Mouse (Mus musculus) cerebellum, postnatal 36 days (tissue): ENCODE results near the gene H2-K1.
"Not testable (repeated sequence)": the region's sequence is repeated elsewhere in the genome, so short reads cannot be mapped to it uniquely, and the experiment has no call there.

Experiments
- DNase-seq, 2 experiments: peaks; one replicate each; pipeline ENCODE4 v3.0.0; 2021 to 2022; ENCODE audit warnings: mixed read lengths in 2 of 2

The H2-K1 gene

DNA sequence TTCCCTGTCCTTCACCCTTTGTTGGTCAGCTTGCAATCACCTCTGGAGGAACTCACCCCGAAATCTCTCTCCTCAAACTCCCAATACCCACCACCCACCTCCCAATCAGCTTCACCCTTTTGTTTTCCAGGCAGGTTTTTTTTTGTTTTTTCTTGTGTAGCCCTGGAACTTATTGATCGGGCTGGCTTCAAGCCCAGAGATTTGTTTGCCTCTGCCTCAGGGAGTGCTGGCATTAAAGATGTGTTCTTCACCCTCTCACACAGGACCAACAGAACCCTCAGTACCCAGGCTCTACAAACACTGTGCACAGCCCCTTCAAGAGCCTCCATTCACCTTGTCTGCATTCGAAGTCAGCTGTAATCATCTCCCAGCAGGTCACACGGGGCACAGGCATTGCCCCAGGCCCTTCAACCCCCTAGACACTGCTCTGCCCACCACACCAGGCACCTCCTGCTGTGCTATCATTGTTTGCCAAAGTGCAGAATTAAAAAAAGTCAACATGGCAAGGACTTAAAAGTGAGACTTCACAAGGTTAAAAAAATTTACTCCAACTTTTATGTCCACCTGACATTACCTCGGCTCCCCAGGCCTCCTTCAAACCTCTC is 46.1 kb downstream of the H2-K1 start:
- no peak for DNase-seq

DNA sequence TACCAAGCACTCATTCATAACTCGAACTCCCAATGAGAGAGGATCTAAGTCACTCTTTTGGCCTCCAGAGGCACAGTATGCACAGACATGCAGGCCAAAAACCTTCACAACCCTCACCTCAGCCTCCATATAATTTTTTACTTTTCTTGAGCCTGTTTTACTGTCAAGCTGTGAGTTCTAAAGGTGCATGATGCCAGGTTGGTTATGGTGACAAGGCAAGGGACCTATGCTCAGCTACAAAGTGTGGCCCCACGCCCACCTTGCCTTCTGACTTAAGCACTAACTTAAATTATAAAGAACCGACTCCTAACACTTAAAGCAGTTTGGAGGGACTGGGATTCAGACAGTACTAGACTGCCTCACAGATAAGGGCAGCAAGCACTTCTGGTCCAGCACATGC is 46.8 kb downstream of the H2-K1 start:
- DNase-seq = no peak

DNA sequence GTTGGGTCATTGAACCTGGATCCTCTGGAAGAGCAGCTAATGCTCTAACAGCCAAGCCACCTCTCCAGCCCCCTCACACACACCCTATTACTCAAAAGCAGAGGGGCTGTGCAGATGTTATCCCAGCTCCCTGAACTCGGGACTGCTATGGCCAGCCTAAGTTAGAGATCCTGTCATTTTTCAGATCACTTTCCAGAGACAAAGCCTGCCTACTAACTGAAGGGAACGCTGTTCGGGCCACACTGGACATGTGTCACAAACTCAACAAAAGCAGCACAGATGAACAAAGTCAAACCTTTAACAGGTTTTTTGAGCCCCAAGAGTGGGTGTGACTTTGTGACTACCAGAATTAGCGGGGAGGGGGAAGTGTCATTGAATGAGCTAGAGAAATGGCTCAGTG is 47.3 kb downstream of the H2-K1 start:
- no peak for DNase-seq

DNA sequence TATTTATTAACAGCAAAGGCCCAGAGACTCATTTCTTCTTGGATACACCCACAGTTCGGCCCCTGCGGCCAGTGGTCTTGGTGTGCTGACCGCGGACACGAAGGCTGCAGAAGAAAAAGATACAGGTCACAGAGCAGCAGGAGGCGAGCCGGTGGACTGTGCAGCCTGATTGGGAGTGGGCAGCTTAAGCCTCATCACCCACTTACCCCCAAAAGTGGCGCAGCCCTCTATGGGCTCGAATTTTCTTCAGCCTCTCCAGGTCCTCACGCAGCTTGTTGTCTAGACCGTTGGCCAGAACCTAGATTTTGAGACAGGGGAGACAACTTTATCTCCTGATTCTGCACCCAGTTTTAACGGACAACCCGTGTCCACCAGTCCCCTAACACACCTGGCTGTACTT is 48.1 kb downstream of the H2-K1 start:
- not testable (repeated sequence) for DNase-seq

DNA sequence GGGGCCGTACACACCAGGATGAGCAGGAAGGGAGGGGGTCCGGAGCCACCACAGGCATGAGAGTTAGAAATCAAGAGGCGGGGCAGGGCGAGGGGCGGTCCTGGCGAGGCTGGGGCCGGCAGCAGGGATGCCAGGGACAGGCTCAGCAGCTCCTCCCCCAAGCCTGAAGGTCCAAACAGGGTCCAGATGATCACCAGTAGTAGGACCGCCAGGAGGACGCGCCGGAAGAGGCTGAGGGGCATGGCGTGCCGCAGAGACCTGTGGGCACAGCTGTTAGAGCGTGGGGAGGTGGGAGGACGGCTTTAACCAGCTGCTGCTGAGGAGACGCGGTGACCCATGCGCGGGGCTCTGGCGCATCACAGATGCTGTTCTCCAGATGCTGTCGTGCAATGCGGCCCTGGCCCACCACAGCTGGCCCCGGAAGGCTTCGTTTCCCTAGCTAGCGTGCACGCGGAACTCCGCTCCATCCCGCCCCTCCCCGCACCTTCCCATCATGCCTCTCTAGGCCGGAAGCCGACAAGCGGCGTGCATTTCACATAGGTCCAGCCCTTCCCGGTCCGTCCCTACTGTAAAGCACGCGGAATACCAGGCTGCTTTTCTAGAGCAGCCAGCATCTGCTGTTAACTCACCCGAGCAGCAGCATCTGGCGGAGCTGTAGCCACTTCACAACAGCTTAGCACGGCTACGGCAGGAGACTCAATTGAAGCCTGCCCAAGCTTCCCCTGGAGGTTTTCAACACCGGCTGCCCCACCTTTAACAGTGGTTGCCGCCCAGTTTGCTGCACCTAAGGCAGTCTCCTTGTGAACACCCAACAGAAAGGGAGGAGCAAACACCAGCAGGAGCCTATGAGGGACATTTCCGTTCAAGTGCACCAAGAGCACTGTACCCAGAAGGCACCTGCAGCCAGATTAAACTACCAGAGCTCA is 48.9 kb downstream of the H2-K1 start, which contains the start of gene B3galt4:
Gene B3galt4 (minus strand): TSS at position 468 of the 926 bp plus-strand sequence.
- DNase-seq = peak; percentile 72 to 73

DNA sequence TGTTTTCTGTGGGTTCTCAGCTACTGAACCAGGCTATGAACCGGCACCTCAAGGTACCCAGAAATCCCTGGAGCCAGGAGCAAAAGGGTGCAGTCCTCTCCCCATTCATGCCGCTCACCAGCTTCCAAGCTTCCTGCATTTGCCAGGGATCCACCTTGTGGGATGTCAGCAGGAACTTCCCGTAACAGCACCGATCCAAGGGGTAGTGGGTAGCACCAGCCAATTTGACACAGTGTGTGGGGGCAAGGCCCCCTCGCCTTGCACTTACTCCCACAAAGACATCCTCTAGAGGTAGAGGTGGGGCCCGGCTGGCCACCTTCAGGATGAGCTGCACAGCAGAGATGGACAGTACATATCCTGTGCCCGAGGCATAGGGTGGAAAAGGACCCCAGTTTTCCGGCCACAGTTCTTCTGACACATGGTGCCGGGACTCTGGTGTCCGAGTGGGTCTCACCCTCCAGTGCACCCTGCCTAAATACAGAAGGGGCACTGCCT is 50.0 kb downstream of the H2-K1 start:
- DNase-seq = no peak

GRCm38 (mm10) chr17:33948905-33949537 is 51.1 kb downstream of the H2-K1 start:
- no peak for DNase-seq

- DNase-seq = no peak
Measured at GRCm38 (mm10) chr17:33948090-33948904, 51.9 kb downstream of the H2-K1 start.

- no peak for DNase-seq
Measured at GRCm38 (mm10) chr17:33947430-33948089, 52.6 kb downstream of the H2-K1 start.
